Mouse (Mus musculus): Measurements from ENCODE around the gene Uba2.
"Not testable (repeated sequence)": the region's sequence is repeated elsewhere in the genome, so short reads cannot be mapped to it uniquely, and the experiment has no call there.

The Uba2 gene

DNA sequence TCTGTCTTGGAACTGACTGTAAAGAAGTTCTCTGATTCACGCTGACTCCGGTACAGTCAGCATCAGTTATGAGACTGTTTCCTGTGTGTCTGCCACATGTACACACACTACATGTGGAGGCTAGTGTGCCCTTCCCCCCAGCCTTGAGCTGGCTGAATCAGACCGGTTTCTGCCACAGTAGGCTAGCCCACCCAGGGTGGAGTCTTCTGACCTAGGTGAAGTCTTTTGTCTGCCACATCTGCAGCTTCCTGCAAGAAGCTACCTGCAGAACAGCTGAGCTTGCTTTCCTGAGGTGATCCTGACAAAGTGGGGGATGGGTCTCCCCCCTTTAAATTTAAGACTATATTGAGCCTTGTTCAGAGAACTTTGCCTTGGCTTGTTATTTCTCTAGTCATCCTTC lies at the start of gene Uba2:
TSS of gene Uba2 (minus strand) at position 146 of the 400 bp plus-strand sequence.
- no peak for DNase-seq (ENCODE audit: low read depth, low spot score)

DNA sequence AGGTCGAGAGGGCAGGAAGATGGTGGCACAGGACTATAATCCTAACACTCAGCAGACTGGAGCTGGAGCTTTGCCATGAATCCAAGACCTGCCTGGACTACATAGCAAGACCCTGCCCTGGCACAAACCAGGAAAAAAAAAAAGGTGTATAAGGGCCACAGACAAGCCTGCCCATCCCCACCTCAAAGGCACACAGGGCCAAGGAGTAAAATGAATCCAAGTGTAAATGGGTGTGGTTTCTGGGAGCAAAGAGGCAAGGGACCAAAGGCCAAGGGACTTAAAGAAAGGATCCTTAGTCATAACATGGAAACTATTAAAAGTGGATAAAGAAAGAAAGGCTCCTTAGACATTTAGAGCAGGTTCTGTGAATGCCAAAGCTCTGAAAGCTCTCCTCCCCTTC lies 49.1 kb upstream of the Uba2 start:
- no peak for DNase-seq (ENCODE audit: low read depth, low spot score)

DNA sequence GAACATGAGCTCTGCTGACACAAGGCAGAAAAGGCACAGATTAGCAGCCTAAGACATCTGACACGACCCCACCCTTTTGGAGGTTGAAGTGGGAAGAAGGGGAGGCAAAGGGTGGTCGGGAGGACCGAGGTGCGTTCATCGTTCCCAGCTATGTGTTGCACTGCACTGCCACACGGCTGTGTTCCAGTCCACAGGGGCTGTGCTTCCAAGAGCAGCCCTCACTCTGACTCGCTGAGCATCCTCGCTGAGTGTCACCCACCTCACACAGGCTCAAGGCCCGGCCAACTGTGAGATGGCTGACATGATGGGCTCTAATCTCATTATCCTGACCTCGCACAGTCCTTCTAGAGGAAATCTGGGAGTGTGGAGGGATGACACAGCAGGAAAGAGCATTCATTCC lies 47.1 kb upstream of the Uba2 start:
- no peak for DNase-seq (ENCODE audit: low read depth, low spot score)

DNA sequence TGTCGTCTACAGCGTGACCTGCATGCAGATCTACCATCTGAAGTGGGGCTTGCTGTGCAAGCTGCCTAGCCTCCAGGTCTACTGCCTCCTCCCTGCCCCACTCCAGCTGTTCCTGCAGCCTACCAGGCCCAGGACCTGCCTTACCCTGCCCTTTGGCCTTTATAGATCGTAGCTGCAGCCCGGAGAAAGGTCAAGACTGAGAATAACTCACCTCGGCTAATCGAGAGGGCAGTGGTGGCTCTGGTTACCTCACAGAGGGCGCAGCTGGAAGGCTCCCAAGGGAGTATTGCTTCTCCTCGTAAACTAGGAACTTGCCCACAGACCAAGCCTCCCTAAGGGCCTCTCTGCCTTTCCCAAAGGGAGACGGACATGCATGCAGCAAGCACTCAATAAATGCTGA lies 46.1 kb upstream of the Uba2 start:
- DNase-seq (ENCODE audit: low read depth, low spot score), result no peak

DNA sequence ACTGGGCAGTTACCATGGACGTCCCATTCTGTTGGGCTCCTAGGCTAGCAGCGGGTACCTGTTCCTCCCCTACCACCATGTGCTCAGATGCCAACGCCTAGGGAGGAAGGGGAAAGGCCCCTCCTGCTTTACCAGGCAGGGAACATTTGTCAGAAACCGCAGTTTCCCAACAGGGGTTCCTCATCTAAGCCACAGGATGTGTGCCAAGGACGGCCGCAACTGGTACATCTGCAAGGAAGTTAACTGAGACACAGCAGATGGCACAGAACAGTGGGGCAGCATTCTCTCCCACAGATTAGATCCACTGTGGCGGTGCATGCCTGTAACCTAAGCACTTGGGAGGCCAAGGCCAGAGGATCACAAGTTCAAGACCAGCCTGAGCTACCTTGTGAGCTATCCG lies 45.2 kb upstream of the Uba2 start:
- DNase-seq (ENCODE audit: low read depth, low spot score), result no peak

DNA sequence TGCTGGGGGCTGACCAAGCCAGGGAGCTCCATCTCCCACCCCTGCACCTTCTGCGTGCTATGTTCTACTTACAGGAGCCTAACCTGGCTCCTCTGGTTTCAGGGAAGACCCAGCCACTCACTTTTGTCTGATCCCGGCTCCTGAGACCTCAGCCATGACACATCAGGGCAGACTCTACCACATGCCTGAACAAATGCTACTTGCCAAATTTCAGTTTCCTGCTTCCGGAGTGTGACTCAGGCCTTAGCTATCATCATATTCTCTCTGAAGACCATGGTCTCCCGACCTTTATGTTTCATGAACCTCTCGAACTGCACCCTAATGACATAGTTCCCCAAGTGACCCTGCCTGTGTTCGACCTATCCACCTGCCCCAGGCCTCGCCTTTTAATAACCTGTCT lies 43.9 kb upstream of the Uba2 start:
- DNase-seq (ENCODE audit: low read depth, low spot score), result no peak

DNA sequence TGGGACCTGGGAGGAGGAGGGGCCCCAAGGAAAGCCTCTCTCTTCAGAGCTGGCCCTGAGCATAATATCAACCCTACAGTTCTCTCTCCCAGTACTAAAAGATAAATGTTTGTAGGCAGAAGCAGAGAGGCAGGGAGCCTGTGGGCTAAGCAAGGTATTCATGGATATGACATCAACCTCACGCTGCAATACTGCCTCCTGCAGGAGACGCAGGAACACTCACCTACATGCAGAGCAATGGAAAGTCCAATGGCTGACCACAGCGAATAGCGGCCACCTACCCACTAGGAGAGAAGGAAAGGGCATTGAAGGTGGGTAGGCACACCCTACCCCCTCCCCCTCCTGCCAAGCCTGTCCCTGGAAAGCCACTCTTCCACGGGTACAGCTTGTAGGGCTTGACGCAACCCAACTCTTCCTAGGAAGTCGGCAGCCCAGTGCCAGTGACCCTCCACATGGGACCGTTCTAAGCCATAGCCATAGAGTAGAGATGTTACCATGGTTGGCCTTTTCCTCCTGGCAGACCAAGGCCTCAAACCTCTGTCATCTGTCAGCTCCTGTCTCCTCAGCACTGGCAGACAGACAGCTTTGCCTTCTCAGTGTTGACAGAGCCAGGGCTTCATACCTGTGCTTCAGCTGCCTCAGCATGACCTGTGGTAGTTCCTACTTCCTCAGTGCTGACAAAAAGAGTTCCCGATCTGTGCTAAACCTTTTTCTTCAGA lies 38.8 kb upstream of the Uba2 start:
- DNase-seq (ENCODE audit: low read depth, low spot score), result no peak

DNA sequence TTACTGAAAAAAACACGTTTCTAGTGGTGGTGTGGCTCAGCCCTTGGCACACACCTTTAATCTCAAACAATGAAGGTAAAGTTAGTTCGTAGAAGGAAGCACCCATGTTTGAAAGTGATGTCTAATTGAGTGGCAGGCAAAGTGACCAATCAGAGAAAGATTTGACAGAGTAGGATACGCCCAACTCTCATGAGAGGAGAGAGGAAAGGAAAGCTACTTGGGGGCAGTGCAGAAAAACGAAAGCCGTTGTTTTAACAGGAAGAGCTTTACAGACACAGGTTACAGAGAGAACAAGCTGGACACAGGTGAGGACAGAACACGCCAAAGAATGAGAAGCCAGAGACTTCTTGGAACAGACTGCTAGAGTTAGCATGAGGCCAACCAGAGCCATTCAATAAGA lies 36.9 kb upstream of the Uba2 start:
- no peak for DNase-seq (ENCODE audit: low read depth, low spot score)

DNA sequence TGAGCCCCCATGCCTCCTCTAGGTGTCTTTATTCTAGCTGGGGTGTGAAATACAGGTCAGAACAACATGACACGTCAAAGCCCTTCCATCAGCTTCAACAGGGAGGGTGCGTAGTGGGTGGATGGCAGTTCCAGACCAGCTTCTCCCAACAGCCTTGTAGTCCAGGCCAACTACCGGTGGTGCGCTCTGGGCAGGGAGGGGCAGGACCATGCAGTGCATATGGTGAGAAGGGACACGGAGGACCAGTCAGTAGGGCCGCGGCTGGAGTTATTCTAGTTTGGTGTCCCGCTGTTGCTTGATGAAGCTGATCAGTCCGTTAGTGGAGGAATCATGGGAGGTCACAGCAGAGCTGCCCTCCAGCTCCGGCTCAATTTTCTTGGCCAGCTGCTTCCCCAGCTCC lies 32.7 kb upstream of the Uba2 start:
- DNase-seq (ENCODE audit: low read depth, low spot score), result not testable (repeated sequence)

DNA sequence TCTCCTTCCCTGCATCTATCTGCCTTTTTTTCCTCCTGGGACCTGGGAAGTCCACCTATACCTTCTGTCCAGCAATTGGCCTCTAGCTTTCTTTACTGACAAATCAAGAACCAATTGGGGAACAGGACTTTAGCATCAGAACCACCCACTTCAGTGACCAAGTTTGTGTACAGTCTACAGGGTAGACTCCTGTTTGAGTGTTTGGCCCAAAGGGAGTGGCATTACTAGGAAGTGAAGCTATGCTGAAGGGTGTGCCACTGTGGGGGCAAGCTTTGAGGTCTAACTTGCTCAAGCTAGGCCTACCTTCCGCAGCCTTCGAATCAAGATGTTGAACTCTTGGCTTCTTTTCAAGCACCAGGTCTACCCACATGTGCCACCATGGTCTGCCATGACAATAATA lies 31.4 kb upstream of the Uba2 start:
- no peak for DNase-seq (ENCODE audit: low read depth, low spot score)

DNA sequence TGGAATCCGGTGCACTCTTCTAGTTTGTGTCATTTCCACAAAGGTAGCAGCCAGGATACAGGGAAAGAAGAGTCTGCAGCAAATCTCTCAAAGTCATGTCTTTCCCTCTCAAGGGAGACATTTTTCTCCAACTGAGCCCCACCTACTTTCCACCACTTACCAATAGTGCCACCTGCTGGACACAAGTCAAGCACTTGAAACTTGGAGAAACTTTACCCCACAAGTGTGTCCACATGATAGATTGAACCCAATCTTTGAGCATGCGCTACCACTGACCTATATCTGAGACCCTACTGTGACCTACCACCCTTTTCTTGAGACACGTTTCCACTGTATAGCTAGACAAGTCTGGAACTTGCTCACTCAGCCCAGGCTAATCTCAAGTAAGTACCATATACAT lies 28.9 kb upstream of the Uba2 start:
- DNase-seq (ENCODE audit: low read depth, low spot score), result peak; percentile 69

DNA sequence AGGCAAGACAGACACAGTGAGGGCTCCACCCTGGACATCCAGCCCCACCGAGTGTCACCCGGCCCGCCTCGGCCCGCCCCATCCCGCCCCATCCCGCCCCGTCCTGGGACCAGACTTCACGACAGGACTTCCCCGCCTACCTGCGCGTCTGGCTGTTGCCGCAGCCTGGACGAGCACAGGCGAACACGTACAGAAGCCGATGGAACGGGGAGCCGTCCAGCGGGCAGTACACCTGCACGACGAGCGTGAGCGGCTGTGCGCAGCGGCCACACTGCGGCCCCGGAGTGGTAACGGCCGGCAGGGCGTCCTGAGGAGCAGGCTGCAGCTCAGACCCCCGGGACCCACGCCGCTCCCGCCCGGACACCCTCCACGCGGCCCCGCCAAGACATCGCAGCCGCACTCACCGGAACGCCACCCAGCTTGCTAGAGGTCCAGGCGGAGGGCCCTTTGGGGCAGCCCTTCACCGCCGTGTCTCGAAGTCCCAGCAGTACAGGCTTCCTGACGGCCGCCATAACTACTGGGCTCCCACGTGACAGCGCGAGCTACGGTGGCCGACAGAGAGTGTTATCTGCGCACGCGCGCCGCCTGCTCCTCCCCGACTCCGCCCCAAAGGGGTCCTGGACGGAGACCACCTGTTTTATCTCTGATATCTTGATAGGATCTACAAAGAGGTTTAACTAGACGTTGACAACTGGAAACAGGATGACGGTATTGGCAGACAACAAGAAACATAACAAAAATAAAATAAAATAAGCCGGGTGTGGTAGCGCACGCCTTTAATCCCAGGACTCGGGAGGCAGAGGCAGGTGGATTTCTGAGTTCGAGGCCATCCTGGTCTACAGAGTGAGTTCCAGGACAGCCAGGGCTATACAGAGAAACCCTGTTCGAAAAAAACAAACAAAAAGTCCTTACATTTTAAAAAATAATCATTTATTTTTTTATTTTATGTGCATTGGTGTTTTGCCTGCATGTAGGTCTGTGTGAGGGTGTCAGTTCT lies 27.0 kb upstream of the Uba2 start, which contains the start of gene Pdcd2l:
TSS of gene Pdcd2l (minus strand) at position 530 of the 997 bp plus-strand sequence.
- peak; percentile 91 for DNase-seq (ENCODE audit: low read depth, low spot score)

DNA sequence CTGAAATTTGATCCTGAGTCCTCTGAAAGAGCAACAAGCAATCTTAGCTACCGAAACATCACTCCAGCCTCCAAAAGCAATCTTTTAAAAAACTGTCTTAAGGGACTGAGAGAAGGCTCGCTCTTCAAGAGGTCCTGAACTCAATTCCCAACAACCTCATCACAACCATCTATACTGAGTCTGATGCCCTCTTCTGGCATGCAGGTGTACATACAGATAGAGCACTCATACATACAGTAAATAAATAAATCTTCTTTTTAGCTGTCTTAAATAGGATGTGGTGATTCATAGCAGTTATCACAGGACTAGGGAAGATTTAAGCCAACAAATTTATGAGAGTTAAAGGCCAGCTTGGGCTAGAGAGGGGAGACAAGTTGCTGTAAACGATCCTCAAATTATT lies 26.2 kb upstream of the Uba2 start:
- DNase-seq (ENCODE audit: low read depth, low spot score), result no peak

DNA sequence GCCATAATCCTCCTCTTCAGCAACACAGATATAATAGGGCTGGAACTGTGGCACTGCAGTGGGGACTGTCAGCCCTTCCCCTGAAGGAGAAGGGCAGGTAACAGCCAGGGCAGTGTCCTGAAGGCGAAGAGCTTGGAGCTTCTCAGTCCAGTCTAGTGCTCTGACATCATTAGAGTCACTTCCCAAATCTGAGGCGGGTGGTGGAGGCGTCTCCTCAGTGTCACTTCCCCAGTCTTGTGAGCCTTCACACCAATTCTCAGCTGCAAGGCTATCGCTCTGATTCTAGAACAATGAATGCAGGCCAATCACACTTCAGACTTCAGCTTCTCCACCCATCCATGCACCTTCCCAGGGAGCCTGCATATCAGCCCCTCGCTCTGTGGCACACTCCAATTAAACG lies 23.4 kb upstream of the Uba2 start:
- no peak for DNase-seq (ENCODE audit: low read depth, low spot score)

DNA sequence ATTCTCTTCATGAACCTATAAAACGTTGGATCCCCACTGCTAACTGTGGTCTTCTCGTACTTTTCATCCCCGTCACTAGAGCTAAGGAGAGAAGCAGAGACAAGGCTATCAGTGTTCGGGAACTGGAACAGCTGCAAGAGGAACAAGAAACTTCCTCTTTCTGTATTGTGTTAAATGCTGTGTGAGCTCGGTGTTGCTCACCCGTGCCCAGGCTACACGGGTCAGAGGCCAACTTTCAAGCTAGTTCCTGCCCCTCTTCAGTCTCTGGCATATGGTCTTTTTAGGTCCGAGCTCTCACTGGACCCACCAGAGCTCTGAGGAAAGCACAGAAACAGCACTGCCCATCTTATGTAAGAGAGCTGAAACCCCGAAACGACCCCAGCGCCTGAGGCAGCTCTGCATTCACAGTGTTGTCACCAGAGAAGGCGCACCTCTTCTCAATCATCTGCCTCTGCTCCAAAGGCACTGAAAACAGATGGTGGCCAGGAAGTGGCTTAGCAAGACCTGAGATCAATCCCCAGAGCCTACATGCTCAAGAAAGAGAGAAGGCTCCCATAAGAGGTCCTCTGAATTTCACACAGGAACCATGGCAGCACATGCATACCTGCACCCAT lies 20.1 kb upstream of the Uba2 start:
- DNase-seq (ENCODE audit: low read depth, low spot score), result no peak

DNA sequence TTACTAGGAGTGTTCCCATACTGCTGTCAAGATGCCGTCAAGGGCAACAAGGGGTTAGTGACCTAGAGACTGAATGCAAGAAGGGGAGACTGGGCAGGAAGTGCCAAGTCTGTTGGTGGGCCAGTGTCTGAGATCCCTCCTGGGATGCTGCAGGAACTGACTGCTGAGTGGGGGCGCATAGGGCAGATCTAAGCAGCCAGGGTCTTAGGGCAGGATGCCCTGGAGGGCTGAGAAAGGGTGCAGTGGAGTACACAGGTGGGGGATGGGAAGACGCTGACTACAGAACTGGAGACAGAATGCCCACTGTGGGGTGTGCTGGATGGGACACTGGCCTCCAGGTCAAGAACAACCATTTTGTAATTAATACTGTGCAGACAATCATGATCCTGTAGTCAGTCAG lies 14.4 kb upstream of the Uba2 start:
- no peak for DNase-seq (ENCODE audit: low read depth, low spot score)

DNA sequence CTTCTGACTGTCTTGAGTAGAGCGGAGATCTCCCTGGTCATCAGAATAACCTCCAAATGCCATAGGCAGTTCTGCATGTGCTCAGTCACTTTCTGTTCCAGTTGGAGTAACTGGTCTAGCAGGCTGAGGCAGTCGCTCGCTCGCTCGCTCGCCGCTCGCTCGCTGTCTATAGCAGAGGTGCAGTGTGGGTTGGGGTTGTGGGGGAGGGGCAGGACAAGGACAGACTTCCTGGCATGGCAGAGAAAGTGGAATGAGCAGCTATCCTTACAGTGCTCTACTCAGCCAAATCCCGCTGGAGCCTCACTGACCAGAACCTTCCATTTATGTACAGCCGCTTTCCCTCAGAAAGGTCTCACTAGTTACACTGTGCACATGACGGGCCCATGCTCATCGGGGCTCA lies 14.0 kb upstream of the Uba2 start:
- DNase-seq (ENCODE audit: low read depth, low spot score), result no peak

DNA sequence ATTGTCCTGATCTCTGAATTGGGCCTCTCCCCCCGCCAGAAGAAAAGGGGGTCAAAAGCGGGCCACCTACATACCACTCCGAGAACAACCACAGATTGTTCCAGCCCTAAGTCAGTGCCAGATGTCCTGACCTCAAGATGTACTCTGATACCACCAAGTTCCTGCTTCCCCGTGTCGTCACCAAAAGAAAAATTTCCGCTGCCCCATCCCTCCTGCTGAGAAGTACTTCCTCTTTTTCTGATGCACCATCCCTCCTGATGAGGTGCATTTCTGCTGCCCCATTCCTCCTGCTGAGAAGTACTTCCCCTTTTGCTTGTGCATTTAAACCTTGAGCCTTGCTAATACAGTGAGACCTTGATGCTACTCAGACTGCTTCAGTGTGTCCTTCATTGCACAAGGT lies 6.8 kb upstream of the Uba2 start:
- not testable (repeated sequence) for DNase-seq (ENCODE audit: low read depth, low spot score)

DNA sequence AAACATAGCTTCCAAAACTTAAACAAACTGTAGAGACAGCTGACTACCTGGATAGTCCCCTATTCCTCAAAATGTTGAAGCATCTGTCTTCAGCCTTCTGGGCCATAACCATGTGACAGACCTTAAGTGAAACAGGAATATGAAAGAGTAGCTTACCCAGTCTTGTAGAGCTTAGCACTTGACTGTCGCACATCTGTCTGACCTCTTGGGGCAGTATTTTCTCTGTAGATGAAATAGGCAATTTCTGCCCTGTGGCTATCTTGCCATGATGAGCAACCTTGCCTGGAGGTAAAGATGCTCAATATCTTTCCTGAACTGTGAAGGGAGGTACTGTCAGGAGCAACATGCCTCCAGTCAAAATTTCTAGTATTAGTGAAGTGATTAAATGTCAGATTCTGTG lies 2.9 kb upstream of the Uba2 start:
- DNase-seq (ENCODE audit: low read depth, low spot score), result no peak

DNA sequence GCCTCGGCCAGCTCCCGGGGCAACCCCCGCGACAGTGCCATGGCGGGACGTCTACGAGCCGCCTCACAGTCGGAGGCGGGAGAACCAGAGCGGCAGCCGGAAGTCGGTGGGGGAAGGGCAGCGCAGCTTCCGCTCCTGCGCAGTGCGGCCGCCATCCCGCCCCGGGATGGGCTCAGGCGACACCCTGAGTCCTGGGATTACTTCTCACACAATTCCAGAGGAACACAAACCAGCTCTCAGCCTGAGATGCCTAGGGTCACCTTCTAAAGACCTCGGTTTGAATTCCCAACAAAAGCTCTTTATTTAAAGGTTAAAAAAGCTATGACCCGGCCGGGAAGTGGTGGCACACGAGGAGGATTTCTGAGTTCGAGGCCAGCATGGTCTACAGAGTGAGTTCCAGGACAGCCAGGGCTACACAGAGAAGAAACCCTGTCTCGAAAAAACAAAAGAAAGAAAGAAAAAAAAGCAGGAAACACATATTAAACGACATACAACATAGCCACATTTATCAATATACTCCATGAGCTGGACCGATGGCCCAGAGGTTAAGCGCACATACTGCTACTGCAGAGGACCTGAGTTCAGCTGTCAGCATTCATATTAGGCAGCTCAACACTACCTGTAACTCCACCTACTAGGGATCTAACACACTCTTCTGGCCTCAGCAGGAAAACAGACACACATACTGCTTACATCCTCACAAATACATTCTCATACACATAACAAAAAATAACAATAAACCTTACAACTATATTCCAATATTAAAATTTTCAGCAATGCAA lies 738 bp downstream of the Uba2 start:
- DNase-seq (ENCODE audit: low read depth, low spot score), result peak; percentile 90

DNA sequence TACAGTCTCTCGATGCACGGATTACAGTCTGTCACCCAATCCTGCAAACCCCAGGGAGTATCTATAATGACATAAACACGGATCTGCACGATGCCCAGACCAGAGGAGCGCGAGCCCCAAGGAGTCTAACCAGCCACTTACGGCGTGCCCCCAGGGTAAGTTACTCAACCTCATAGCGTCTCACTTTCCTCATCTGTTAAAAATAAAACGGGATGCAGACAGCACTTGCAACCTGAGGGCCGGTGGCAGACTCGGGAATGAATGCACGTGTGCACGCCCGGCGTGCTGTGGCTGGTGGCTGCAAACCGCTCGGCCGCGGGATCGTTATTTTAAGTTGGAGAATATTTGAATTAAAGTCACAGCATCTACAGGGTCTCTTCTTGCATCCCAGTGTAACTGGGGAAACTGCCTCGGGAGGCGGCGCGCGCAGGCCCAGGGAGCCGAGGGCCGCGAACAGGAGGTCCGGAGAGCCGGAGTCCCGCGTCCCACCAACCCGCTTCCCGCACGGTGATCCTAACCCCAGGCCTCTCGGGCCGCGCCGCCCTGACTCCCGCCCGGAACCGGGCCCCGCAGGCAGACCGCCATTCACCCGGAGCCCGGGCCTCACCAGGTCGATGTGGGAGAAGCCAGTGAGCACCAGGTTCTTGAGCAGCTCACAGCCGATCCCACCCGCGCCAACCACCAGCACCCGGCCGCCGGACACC lies 1.5 kb downstream of the Uba2 start:
- DNase-seq (ENCODE audit: low read depth, low spot score), result no peak

Data from CD4-positive helper T cell, adult 2 months (primary cell).